Mouse (Mus musculus): ENCODE measurements at regions not wholly inside any gene's neighbourhood (a gene's known extent, or its start where the extent isn't known, plus 50 kb on each side); places are given as distances from the start of the nearest gene placed in this dataset.

- TF ChIP-seq POLR2A (IDR thresholded peaks at IDR 0.05; ENCODE audit: extremely low read depth, insufficient read depth, low read length) (no peak), CTCF (IDR thresholded peaks at IDR 0.05; ENCODE audit: low read depth, low read length) (no peak)
Measured at GRCm38 (mm10) chr8:24284966-24285365, 440.7 kb downstream of the Adam3 start.

Data from liver, adult 2 months (tissue).